Mouse (Mus musculus): ENCODE measurements around the gene Kctd4. TPM values are rescaled to one million over a fixed set of nuclear protein-coding genes. Genes with fewer than 3 reads are reported as not detected.

Gene Kctd4
- total RNA-seq (2023), result not detected

GRCm38 (mm10) chr14:75954766-75955165, at the start of gene Kctd4:
Gene Kctd4 (plus strand): TSS chr14:75955009.

GRCm38 (mm10) chr14:76010102-76011061, 55.6 kb downstream of the Kctd4 start, which contains the start of gene Gtf2f2:
Gene Gtf2f2 (minus strand): TSS chr14:76010865.

Other genes starting within 250 kb of the Kctd4 start
- gene Cog3, start 200.5 kb upstream of the Kctd4 start, total RNA-seq (2023), result 41.7 TPM
- 45.8 TPM for gene Slc25a30, start 168.0 kb upstream of the Kctd4 start, total RNA-seq (2023)
- gene Tpt1, start 109.9 kb upstream of the Kctd4 start, total RNA-seq (2023), result 9,051 TPM
- 27.3 TPM for gene Gtf2f2, start 55.9 kb downstream of the Kctd4 start, total RNA-seq (2023)
- gene Gpalpp1, start 155.8 kb downstream of the Kctd4 start, total RNA-seq (2023), result 20.5 TPM
- 16.1 TPM for gene Nufip1, start 155.9 kb downstream of the Kctd4 start, total RNA-seq (2023)

All from CD4-positive naive resting alpha-beta T cell, adult 76 days (primary cell).